ENCODE assay signal across 16 mouse cellular contexts in the genomic region with DNA sequence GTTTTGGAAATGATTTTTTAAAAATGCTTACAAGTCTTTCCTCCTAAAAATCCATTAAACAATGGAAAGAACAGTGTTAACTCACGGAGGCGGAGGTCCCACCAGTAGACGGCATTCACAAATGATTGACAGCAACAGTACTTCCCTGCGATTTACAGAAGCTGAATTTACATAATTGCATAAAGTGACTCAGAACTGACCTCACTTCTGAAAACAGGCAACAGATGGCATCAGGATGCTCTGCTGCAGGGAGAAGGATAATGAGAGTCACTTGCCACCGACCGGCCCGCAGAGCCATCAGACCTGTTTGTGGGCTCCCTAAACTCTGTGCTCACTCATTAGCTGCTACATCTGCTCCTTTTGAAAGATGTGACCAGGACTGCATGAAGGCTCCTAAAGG. TPM values are rescaled to one million over a fixed set of nuclear protein-coding genes. Genes with fewer than 3 reads are reported as not detected.
DNase-seq lines count a peak whose midpoint lies in the region; ATAC-seq and TF ChIP-seq lines count a peak whose summit lies in the region.
"Had no signal": no experiment of that assay in that cellular context is flagged by ENCODE, and none has a peak within 500 bp of the region (broad histone marks: within the 10 kb centered on the region; RNA-seq: fewer than 3 reads in every experiment).

No protein-coding gene starts in this region.

- no peak for ATAC-seq in heart, embryonic 11.5 days (replicated peaks; ENCODE audit: insufficient number of reproducible peaks, low FRiP score, low TSS enrichment)

- H3K36me3 ChIP-seq in limb, embryonic 10.5 days: no peaks in the 10 kb centered on the region
- no peaks in the 10 kb centered on the region for H3K36me3 ChIP-seq in heart, embryonic 11.5 days (ENCODE audit: control insufficient read depth, insufficient read depth, low read length)
- H3K36me3 ChIP-seq in thymus, adult 2 months (ENCODE audit: control insufficient read depth, insufficient read depth, low read length): no peaks in the 10 kb centered on the region
- H3K36me3 ChIP-seq: embryonic facial prominence, embryonic 15.5 days; liver, embryonic 13.5 days had no signal

- peaks cover 30% of the 10 kb centered on the region for H3K4me1 ChIP-seq in limb, embryonic 10.5 days
- peaks cover 5% of the 10 kb centered on the region; the same call in 1 of the 2 replicates for H3K4me1 ChIP-seq in heart, embryonic 11.5 days (ENCODE audit: control insufficient read depth, insufficient read depth, low read length)
- H3K4me1 ChIP-seq in thymus, adult 2 months (replicated peaks; ENCODE audit: control insufficient read depth, insufficient read depth, low read length): no peaks in the 10 kb centered on the region
- H3K4me1 ChIP-seq: liver, embryonic 13.5 days had no signal

- H3K27ac ChIP-seq in layer of hippocampus, adult 2 months: peak overlapping the region; percentile 32; the same call in 1 of the 2 replicates
- peak overlapping the region; percentile 9; the same call in 1 of the 2 replicates for H3K27ac ChIP-seq in limb, embryonic 10.5 days
- H3K27ac ChIP-seq in heart, embryonic 11.5 days (ENCODE audit: low read depth, low read length): no peak overlapping the region
- no peak overlapping the region for H3K27ac ChIP-seq in thymus, adult 2 months (ENCODE audit: control insufficient read depth, insufficient read depth, low read length)
- H3K27ac ChIP-seq: liver, embryonic 13.5 days had no signal

- no peak for TF ChIP-seq CTCF in layer of hippocampus, adult 2 months (conservative IDR thresholded peaks at IDR 0.05)
- no peak for TF ChIP-seq CTCF in thymus, adult 2 months (IDR thresholded peaks at IDR 0.05; ENCODE audit: borderline replicate concordance, control insufficient read depth, extremely low read depth, insufficient read depth, low read length, poor library complexity)

- H3K27me3 ChIP-seq in limb, embryonic 10.5 days (ENCODE audit: low read depth, poor library complexity, severe bottlenecking): no peaks in the 10 kb centered on the region
- no peaks in the 10 kb centered on the region for H3K27me3 ChIP-seq in heart, embryonic 11.5 days (ENCODE audit: control insufficient read depth, insufficient read depth, low read length)
- H3K27me3 ChIP-seq in thymus, adult 2 months (ENCODE audit: control insufficient read depth, insufficient read depth, low read length): no peaks in the 10 kb centered on the region
- H3K27me3 ChIP-seq: embryonic facial prominence, embryonic 15.5 days; liver, embryonic 13.5 days had no signal

- no peak overlapping the region for H3K9ac ChIP-seq in heart, embryonic 11.5 days (ENCODE audit: low read depth, low read length)
- H3K9ac ChIP-seq: embryonic facial prominence, embryonic 15.5 days; liver, embryonic 13.5 days had no signal

- no peak for DNase-seq in layer of hippocampus, adult 2 months (ENCODE audit: low spot score in 2 of 2)
- DNase-seq in layer of hippocampus, postnatal 36 days: no peak
- peak; percentile 72 for DNase-seq in Muller cell, postnatal 12 days (ENCODE audit: inconsistent ontology term)
- peak; percentile 53 for DNase-seq in cerebellum, adult 9-10 months
- no peak for DNase-seq in limb, embryonic 10.5 days (ENCODE audit: low spot score)
- no peak for DNase-seq in thymus, adult 2 months
- no peak for DNase-seq in spleen, adult 18-20 months
- DNase-seq: kidney, postnatal 10 days; liver, embryonic 13.5 days; lung, postnatal 36 days had no signal

- no peak overlapping the region for H3K4me2 ChIP-seq in heart, embryonic 11.5 days
- H3K4me2 ChIP-seq: embryonic facial prominence, embryonic 15.5 days; liver, embryonic 13.5 days had no signal

- H3K9me3 ChIP-seq in limb, embryonic 10.5 days (replicated peaks): no peaks in the 10 kb centered on the region
- no peaks in the 10 kb centered on the region for H3K9me3 ChIP-seq in heart, embryonic 11.5 days (replicated peaks; ENCODE audit: control insufficient read depth, low read length)
- H3K9me3 ChIP-seq: embryonic facial prominence, embryonic 15.5 days had no signal

- TF ChIP-seq POLR2A in thymus, adult 2 months (IDR thresholded peaks at IDR 0.05; ENCODE audit: control insufficient read depth, extremely low read depth, insufficient read depth, low read length, poor library complexity): no peak

- WGBS in limb, embryonic 10.5 days: 80% methylated on average over 7 of the region's 7 CpGs
- WGBS in heart, embryonic 11.5 days (ENCODE audit: insufficient replicate concordance): 82% methylated on average over 7 of the region's 7 CpGs
- WGBS in thymus, adult 2 months: 93% methylated on average over 7 of the region's 7 CpGs

- H3K4me3 ChIP-seq in layer of hippocampus, adult 2 months: no peak overlapping the region
- H3K4me3 ChIP-seq in limb, embryonic 10.5 days: no peak overlapping the region
- no peak overlapping the region for H3K4me3 ChIP-seq in heart, embryonic 11.5 days (ENCODE audit: low read depth, low read length)
- H3K4me3 ChIP-seq in thymus, adult 2 months (ENCODE audit: control insufficient read depth, insufficient read depth, low read length): no peak overlapping the region
- H3K4me3 ChIP-seq: embryonic facial prominence, embryonic 15.5 days; liver, embryonic 13.5 days had no signal

RNA-seq across cellular contexts. Expression of gene Actbl2, which starts 22.4 kb away (rescaled TPM):
- total RNA-seq in layer of hippocampus, adult 2 months (2021): not detected
- not detected for total RNA-seq in layer of hippocampus, postnatal 36 days (2021)
- not detected in 2 replicates for polyA plus RNA-seq in limb, embryonic 10.5 days (2016; fragmentation: Nextera tagmentation; extraction: Ambion mirVana)
- polyA plus RNA-seq in heart, embryonic 11.5 days (2014; fragmentation: Nextera tagmentation; extraction: Ambion mirVana): not detected in 2 replicates
- not detected in 2 replicates for polyA plus RNA-seq in thymus, adult 2 months (2012; rRNA removed)
- total RNA-seq: gastrocnemius, adult 18-20 months; layer of hippocampus, postnatal 25 days had no signal
- polyA plus RNA-seq: heart, embryonic 14.5 days; liver, embryonic 13.5 days; spleen, adult 2 months had no signal

Comparison
In these comparisons a context has a peak if more than half of its experiments do, and no peak if none do; other contexts are left out.
1. DNase-seq: peak in Muller cell, postnatal 12 days (single experiment) and cerebellum, adult 9-10 months (single experiment); none in layer of hippocampus, adult 2 months (0 of 2), layer of hippocampus, postnatal 36 days (0 of 2), limb, embryonic 10.5 days (single experiment), thymus, adult 2 months (single experiment) and spleen, adult 18-20 months (0 of 2).
2. H3K27ac ChIP-seq: peak in layer of hippocampus, adult 2 months (single experiment) and limb, embryonic 10.5 days (single experiment); none in heart, embryonic 11.5 days (single experiment) and thymus, adult 2 months (single experiment).